Mouse (Mus musculus) neural tube, embryonic 13.5 days (tissue): ENCODE data around the gene BC048403. TPM values are rescaled to one million over a fixed set of nuclear protein-coding genes. Genes with fewer than 3 reads are reported as not detected.

Experiments used
- ATAC-seq: fragments of 200-750 bp; cut with Nextera tagmentation; 2 replicates; pipeline ENCODE4 v1.8.0; 2017; ENCODE audit warnings: low read depth, mild to moderate bottlenecking, moderate TSS enrichment, moderate library complexity
- H3K27ac ChIP-seq: fragments of 300-500 bp; sonication (generic); replicated peaks from 2 replicates; pipeline ENCODE4 v1.5.1; 2015; ENCODE audit warnings: moderate library complexity, mild to moderate bottlenecking, inconsistent platforms
- H3K27me3 ChIP-seq: fragments of 300-500 bp; sonication (generic); 2 replicates; pipeline ENCODE4 v1.6.1; 2015; ENCODE audit warnings: mild to moderate bottlenecking, inconsistent platforms
- H3K36me3 ChIP-seq: fragments of 300-500 bp; sonication (generic); 2 replicates; pipeline ENCODE4 v1.6.1; 2015; ENCODE audit warnings: mild to moderate bottlenecking, inconsistent platforms
- H3K4me1 ChIP-seq: fragments of 300-500 bp; sonication (generic); replicated peaks from 2 replicates; pipeline ENCODE4 v1.6.1; 2015; ENCODE audit warnings: inconsistent platforms
- H3K4me2 ChIP-seq: fragments of 300-500 bp; sonication (generic); 2 replicates; pipeline ENCODE4 v1.6.1; 2015; ENCODE audit warnings: inconsistent platforms, mild to moderate bottlenecking, moderate library complexity
- H3K4me3 ChIP-seq: fragments of 300-500 bp; sonication (generic); 2 replicates; pipeline ENCODE4 v1.5.1; 2015; ENCODE audit warnings: mild to moderate bottlenecking, inconsistent platforms
- H3K9ac ChIP-seq: fragments of 300-500 bp; sonication (generic); 2 replicates; pipeline ENCODE4 v1.6.1; 2015; ENCODE audit warnings: moderate library complexity, mild to moderate bottlenecking, inconsistent platforms
- H3K9me3 ChIP-seq: fragments of 300-500 bp; sonication (generic); 2 replicates; pipeline ENCODE4 v1.6.1; 2016; ENCODE audit warnings: inconsistent platforms
- WGBS: fragments of 180-500 bp; shearing (Covaris S2); methylation state at CpG from one replicate; pipeline ENCODE4 v1.1.7; 2015; 5-methylcytosine and 5-hydroxymethylcytosine counted together
- polyA plus RNA-seq: library from polyadenylated mRNA; unstranded; fragments of >200 nt; fragmentation: Nextera tagmentation; extraction: Ambion mirVana; gene quantifications from 2 replicates; pipeline ENCODE4 v1.2.1, GENCODE M21; 2015

Gene BC048403
- 2.3 and 2.7 TPM in 2 replicates for polyA plus RNA-seq

- H3K4me1 ChIP-seq, result peaks cover 10% of the 10 kb centered on the region
- no peaks in the 10 kb centered on the region for H3K36me3 ChIP-seq
- peak within 1 kb of the TSS; percentile 87 for H3K4me2 ChIP-seq
- WGBS, result under 1% methylated on average over 68 of the region's 68 CpGs
- ATAC-seq, result peak; percentile 95
- no peaks in the 10 kb centered on the region for H3K9me3 ChIP-seq
- peak within 1 kb of the TSS; percentile 79 for H3K9ac ChIP-seq
- no peaks in the 10 kb centered on the region for H3K27me3 ChIP-seq
- peak within 1 kb of the TSS; percentile 91 for H3K4me3 ChIP-seq
- H3K27ac ChIP-seq, result peak within 1 kb of the TSS; percentile 73
Observed at GRCm38 (mm10) chr10:121739548-121740505, at the start of gene BC048403. TSS of gene BC048403 (plus strand) at chr10:121739937.

- H3K27ac ChIP-seq, result no peak overlapping the region
- H3K4me3 ChIP-seq, result 0 out of 2 replicates have a peak overlapping the region, but pooled peaks have one; percentile 3
- WGBS, result 62% methylated on average over 18 of the region's 18 CpGs
- H3K36me3 ChIP-seq, result no peaks in the 10 kb centered on the region
- no peaks in the 10 kb centered on the region for H3K4me1 ChIP-seq
- H3K27me3 ChIP-seq, result no peaks in the 10 kb centered on the region
- H3K9me3 ChIP-seq, result no peaks in the 10 kb centered on the region; the same call in 1 of the 2 replicates
- peak overlapping the region; percentile 29 for H3K4me2 ChIP-seq
- H3K9ac ChIP-seq, result no peak overlapping the region
- no peak for ATAC-seq
Observed at GRCm38 (mm10) chr10:121692944-121693579, 46.7 kb upstream of the BC048403 start.

- no peak for ATAC-seq
- Histone ChIP-seq H3K27me3 (no peaks in the 10 kb centered on the region), H3K4me3 (no peak overlapping the region), H3K4me2 (no peak overlapping the region), H3K4me1 (no peaks in the 10 kb centered on the region), H3K27ac (no peak overlapping the region), H3K36me3 (no peaks in the 10 kb centered on the region), H3K9me3 (no peaks in the 10 kb centered on the region; the same call in 1 of the 2 replicates), H3K9ac (no peak overlapping the region)
- 87% methylated on average over 11 of the region's 11 CpGs for WGBS
Observed at GRCm38 (mm10) chr10:121694567-121694966, 45.2 kb upstream of the BC048403 start.

GRCm38 (mm10) chr10:121701296-121702248 is 38.2 kb upstream of the BC048403 start:
- Histone ChIP-seq H3K4me3 (no peak overlapping the region), H3K9ac (no peak overlapping the region), H3K9me3 (no peaks in the 10 kb centered on the region; the same call in 1 of the 2 replicates), H3K27ac (no peak overlapping the region), H3K4me2 (no peak overlapping the region), H3K4me1 (no peaks in the 10 kb centered on the region), H3K27me3 (no peaks in the 10 kb centered on the region), H3K36me3 (no peaks in the 10 kb centered on the region)
- WGBS, result 63% methylated on average over 11 of the region's 11 CpGs
- ATAC-seq, result peak; percentile 36; the same call in 1 of the 2 replicates

- ATAC-seq, result no peak
- no peaks in the 10 kb centered on the region for H3K27me3 ChIP-seq
- 81% methylated on average over 6 of the region's 6 CpGs for WGBS
Observed at GRCm38 (mm10) chr10:121703619-121704018, 36.1 kb upstream of the BC048403 start.

GRCm38 (mm10) chr10:121704871-121705270 is 34.9 kb upstream of the BC048403 start:
- Histone ChIP-seq H3K27ac (no peak overlapping the region), H3K9ac (no peak overlapping the region), H3K27me3 (no peaks in the 10 kb centered on the region), H3K4me1 (no peaks in the 10 kb centered on the region), H3K4me3 (no peak overlapping the region), H3K36me3 (no peaks in the 10 kb centered on the region), H3K4me2 (no peak overlapping the region), H3K9me3 (no peaks in the 10 kb centered on the region)
- 94% methylated on average over 6 of the region's 6 CpGs for WGBS
- no peak for ATAC-seq

More at GRCm38 (mm10) chr10:121703619-121704018, 36.1 kb upstream of the BC048403 start:
- Histone ChIP-seq H3K9me3 (no peaks in the 10 kb centered on the region), H3K9ac (no peak overlapping the region), H3K4me1 (no peaks in the 10 kb centered on the region), H3K27ac (no peak overlapping the region), H3K4me3 (no peak overlapping the region), H3K4me2 (no peak overlapping the region), H3K36me3 (no peaks in the 10 kb centered on the region)

- WGBS, result 87% methylated on average over 15 of the region's 15 CpGs
- H3K9me3 ChIP-seq, result no peaks in the 10 kb centered on the region
- no peak overlapping the region for H3K27ac ChIP-seq
- no peaks in the 10 kb centered on the region for H3K36me3 ChIP-seq
- ATAC-seq, result no peak
- no peaks in the 10 kb centered on the region for H3K27me3 ChIP-seq
- H3K4me3 ChIP-seq, result no peak overlapping the region
- H3K4me2 ChIP-seq, result no peak overlapping the region
- H3K4me1 ChIP-seq, result no peaks in the 10 kb centered on the region
- no peak overlapping the region for H3K9ac ChIP-seq
Observed at GRCm38 (mm10) chr10:121705399-121706163, 34.2 kb upstream of the BC048403 start.

- no peak overlapping the region for H3K4me3 ChIP-seq
- H3K9me3 ChIP-seq, result 0 out of 2 replicates have a peak, but pooled peaks cover 9% of the 10 kb centered on the region
- H3K27me3 ChIP-seq, result no peaks in the 10 kb centered on the region
- no peaks in the 10 kb centered on the region for H3K36me3 ChIP-seq
- ATAC-seq, result no peak
- no peaks in the 10 kb centered on the region for H3K4me1 ChIP-seq
- H3K4me2 ChIP-seq, result no peak overlapping the region
- no peak overlapping the region for H3K9ac ChIP-seq
- H3K27ac ChIP-seq, result no peak overlapping the region
Observed at GRCm38 (mm10) chr10:121716862-121717261, 22.9 kb upstream of the BC048403 start.

GRCm38 (mm10) chr10:121718896-121719585 is 20.7 kb upstream of the BC048403 start:
- H3K4me1 ChIP-seq, result no peaks in the 10 kb centered on the region
- ATAC-seq, result no peak
- no peaks in the 10 kb centered on the region for H3K27me3 ChIP-seq
- peaks cover 16% of the 10 kb centered on the region; the same call in 1 of the 2 replicates for H3K9me3 ChIP-seq
- no peak overlapping the region for H3K27ac ChIP-seq
- WGBS, result 92% methylated on average over 18 of the region's 18 CpGs
- no peak overlapping the region for H3K9ac ChIP-seq
- no peaks in the 10 kb centered on the region for H3K36me3 ChIP-seq
- no peak overlapping the region for H3K4me3 ChIP-seq
- H3K4me2 ChIP-seq, result no peak overlapping the region

GRCm38 (mm10) chr10:121720701-121721100 is 19.0 kb upstream of the BC048403 start:
- Histone ChIP-seq H3K27me3 (no peaks in the 10 kb centered on the region), H3K27ac (no peak overlapping the region), H3K4me2 (no peak overlapping the region), H3K4me3 (no peak overlapping the region), H3K4me1 (no peaks in the 10 kb centered on the region), H3K9me3 (peaks cover 16% of the 10 kb centered on the region; the same call in 1 of the 2 replicates), H3K9ac (no peak overlapping the region), H3K36me3 (no peaks in the 10 kb centered on the region)
- WGBS, result 94% methylated on average over 13 of the region's 13 CpGs
- ATAC-seq, result no peak
